ENCODE assay signal across 9 mouse cellular contexts in genomic region chr11:34181214-34182117, GRCm38 (mm10). TPM values are rescaled to one million over a fixed set of nuclear protein-coding genes. Genes with fewer than 3 reads are reported as not detected.
DNase-seq lines count a peak whose midpoint lies in the region; ATAC-seq lines count a peak whose summit lies in the region.
"Had no signal": no experiment of that assay in that cellular context is flagged by ENCODE, and none has a peak within 500 bp of the region (broad histone marks: within the 10 kb centered on the region; RNA-seq: fewer than 3 reads in every experiment).

No protein-coding gene starts in this region.

- peak; percentile 70 for ATAC-seq in embryonic facial prominence, embryonic 11.5 days (replicated peaks; ENCODE audit: insufficient number of reproducible peaks, low FRiP score, low TSS enrichment, low read depth)
- ATAC-seq in heart, embryonic 14.5 days (ENCODE audit: insufficient number of reproducible peaks, insufficient read depth, low FRiP score, low read depth): peak; percentile 37; the same call in 1 of the 2 replicates
- peak; percentile 82; the same call in 1 of the 2 replicates for ATAC-seq in kidney, embryonic 14.5 days (ENCODE audit: low FRiP score, low TSS enrichment)
- ATAC-seq in limb, embryonic 15.5 days (ENCODE audit: insufficient number of reproducible peaks, low FRiP score, low TSS enrichment, low read depth): peak; percentile 77

- peak; percentile 17 to 71 for DNase-seq in adrenal gland, adult (ENCODE audit: inconsistent age in 2 of 2, low spot score in 1 of 2)
- no peak for DNase-seq in adrenal gland, postnatal 4 days (ENCODE audit: low spot score in 2 of 2)
- DNase-seq in embryonic facial prominence, embryonic 11.5 days (ENCODE audit: low spot score): no peak
- DNase-seq in ovary, postnatal 36 days (ENCODE audit: low spot score): peak; percentile 26
- no peak for DNase-seq in thymus, postnatal 10 days (ENCODE audit: low spot score in 2 of 2)

- no peak overlapping the region for H3K27ac ChIP-seq in embryonic facial prominence, embryonic 11.5 days (replicated peaks; ENCODE audit: low read depth, low read length)
- H3K27ac ChIP-seq in heart, embryonic 14.5 days (replicated peaks in 1 of 2; ENCODE audit: control insufficient read depth in 1 of 2, insufficient read depth in 1 of 2, low read depth in 2 of 2, low read length in 2 of 2): peak overlapping the region in 1 of 2 experiments; percentile 19; a peak in 2 of 4 replicates
- peak overlapping the region; percentile 37; the same call in 1 of the 2 replicates for H3K27ac ChIP-seq in kidney, embryonic 14.5 days (ENCODE audit: low read depth, low read length)
- peak overlapping the region; percentile 18; the same call in 1 of the 2 replicates for H3K27ac ChIP-seq in limb, embryonic 15.5 days

- H3K4me2 ChIP-seq in embryonic facial prominence, embryonic 11.5 days (ENCODE audit: low read depth, low read length): no peak overlapping the region
- H3K4me2 ChIP-seq in heart, embryonic 14.5 days (ENCODE audit: low read length): 0 out of 2 replicates have a peak overlapping the region, but pooled peaks have one; percentile 19
- H3K4me2 ChIP-seq in kidney, embryonic 14.5 days (replicated peaks; ENCODE audit: low read depth, low read length): no peak overlapping the region
- no peak overlapping the region for H3K4me2 ChIP-seq in limb, embryonic 15.5 days

- H3K36me3 ChIP-seq in embryonic facial prominence, embryonic 11.5 days (replicated peaks; ENCODE audit: control insufficient read depth, insufficient read depth, low read depth, low read length): no peaks in the 10 kb centered on the region
- H3K36me3 ChIP-seq in heart, embryonic 14.5 days (ENCODE audit: control insufficient read depth, insufficient read depth, low read length): no peaks in the 10 kb centered on the region
- H3K36me3 ChIP-seq in kidney, embryonic 14.5 days (ENCODE audit: control insufficient read depth, insufficient read depth, low read length): no peaks in the 10 kb centered on the region
- H3K36me3 ChIP-seq in limb, embryonic 15.5 days: no peaks in the 10 kb centered on the region

- H3K9ac ChIP-seq in embryonic facial prominence, embryonic 11.5 days (replicated peaks; ENCODE audit: low read length): no peak overlapping the region
- no peak overlapping the region for H3K9ac ChIP-seq in heart, embryonic 14.5 days (ENCODE audit: low read length)
- no peak overlapping the region for H3K9ac ChIP-seq in kidney, embryonic 14.5 days (ENCODE audit: low read depth, low read length)
- no peak overlapping the region for H3K9ac ChIP-seq in limb, embryonic 15.5 days

- 32% methylated on average over 8 of the region's 8 CpGs for whole genome bisulfite sequencing in embryonic facial prominence, embryonic 11.5 days
- WGBS in heart, embryonic 14.5 days: 17% methylated on average over 8 of the region's 8 CpGs
- WGBS in kidney, embryonic 14.5 days: 51% methylated on average over 8 of the region's 8 CpGs
- 38% methylated on average over 8 of the region's 8 CpGs for WGBS in limb, embryonic 15.5 days

- no peaks in the 10 kb centered on the region for H3K27me3 ChIP-seq in embryonic facial prominence, embryonic 11.5 days (ENCODE audit: control insufficient read depth, insufficient read depth, low read length)
- H3K27me3 ChIP-seq in heart, embryonic 14.5 days (ENCODE audit: control insufficient read depth, insufficient read depth, low read length): no peaks in the 10 kb centered on the region
- no peaks in the 10 kb centered on the region for H3K27me3 ChIP-seq in kidney, embryonic 14.5 days (ENCODE audit: control insufficient read depth, insufficient read depth, low read length)
- no peaks in the 10 kb centered on the region for H3K27me3 ChIP-seq in limb, embryonic 15.5 days

- H3K9me3 ChIP-seq in embryonic facial prominence, embryonic 11.5 days (replicated peaks; ENCODE audit: control insufficient read depth, low read length): no peaks in the 10 kb centered on the region
- no peaks in the 10 kb centered on the region for H3K9me3 ChIP-seq in heart, embryonic 14.5 days (ENCODE audit: control insufficient read depth, low read length)
- H3K9me3 ChIP-seq in kidney, embryonic 14.5 days (ENCODE audit: control insufficient read depth, low read length): no peaks in the 10 kb centered on the region
- no peaks in the 10 kb centered on the region for H3K9me3 ChIP-seq in limb, embryonic 15.5 days

- H3K4me1 ChIP-seq in embryonic facial prominence, embryonic 11.5 days (ENCODE audit: control insufficient read depth, insufficient read depth, low read length): no peaks in the 10 kb centered on the region
- H3K4me1 ChIP-seq in heart, embryonic 14.5 days (ENCODE audit: control insufficient read depth in 2 of 2, insufficient read depth in 2 of 2, low read length in 2 of 2): peaks cover 4 to 12% of the 10 kb centered on the region in 2 experiments; a peak in 3 of 4 replicates
- 0 out of 2 replicates have a peak, but pooled peaks cover 3% of the 10 kb centered on the region for H3K4me1 ChIP-seq in kidney, embryonic 14.5 days (ENCODE audit: control insufficient read depth, insufficient read depth, low read length)
- H3K4me1 ChIP-seq in limb, embryonic 15.5 days: peaks cover 10% of the 10 kb centered on the region

- no peak overlapping the region for H3K4me3 ChIP-seq in embryonic facial prominence, embryonic 11.5 days (ENCODE audit: low read depth, low read length)
- no peak overlapping the region for H3K4me3 ChIP-seq in heart, embryonic 14.5 days (ENCODE audit: control insufficient read depth in 1 of 2, insufficient read depth in 1 of 2, low read depth in 1 of 2, low read length in 2 of 2)
- no peak overlapping the region for H3K4me3 ChIP-seq in kidney, embryonic 14.5 days (ENCODE audit: low read length)
- no peak overlapping the region for H3K4me3 ChIP-seq in limb, embryonic 15.5 days

RNA-seq across cellular contexts. Expression of gene Foxi1, which starts 26.4 kb away (rescaled TPM):
- 1 to 10 TPM in 1 of 2 experiments, not detected in 1; 3.6 TPM for total RNA-seq in adrenal gland, postnatal 4 days (2021)
- polyA plus RNA-seq in embryonic facial prominence, embryonic 11.5 days (2014; fragmentation: Nextera tagmentation; extraction: Ambion mirVana): not detected in 2 replicates
- polyA plus RNA-seq in heart, embryonic 14.5 days (2014; fragmentation: Nextera tagmentation; extraction: Ambion mirVana): not detected in 2 replicates
- polyA plus RNA-seq in kidney, embryonic 14.5 days (2014; fragmentation: Nextera tagmentation; extraction: Ambion mirVana): 5.1 and 9.3 TPM in 2 replicates
- polyA plus RNA-seq in limb, embryonic 15.5 days (2015; fragmentation: Nextera tagmentation; extraction: Ambion mirVana): not detected in 2 replicates
- polyA plus RNA-seq: large intestine, adult 2 months had no signal

Comparison
In these comparisons a context has a peak if more than half of its experiments do, and no peak if none do; other contexts are left out.
1. DNase-seq: peak in adrenal gland, adult (2 of 2) and ovary, postnatal 36 days (single experiment); none in adrenal gland, postnatal 4 days (0 of 2), embryonic facial prominence, embryonic 11.5 days (single experiment) and thymus, postnatal 10 days (0 of 2).
2. Peak in every context shown above with its lines, with median percentiles within 50 percentile points of each other: ATAC-seq.